Mouse (Mus musculus) ES-E14 (cell line): ENCODE results near the gene Shoc2. TPM values are rescaled to one million over a fixed set of nuclear protein-coding genes. Genes with fewer than 3 reads are reported as not detected.

Experiments used
- DNase-seq: peaks from one replicate; pipeline ENCODE4 v3.0.0-alpha.2; 2013; ENCODE audit warnings: low read depth, low spot score
- H3K27ac ChIP-seq: 2 replicates; pipeline ENCODE4 v1.5.1; 2012; ENCODE audit warnings: low read depth, mild to moderate bottlenecking, low read length, moderate library complexity, mixed read lengths; ENCODE audit not compliant: poor library complexity, insufficient read depth, severe bottlenecking
- H3K36me3 ChIP-seq: 2 replicates; pipeline ENCODE4 v1.6.1; 2012; ENCODE audit warnings: mild to moderate bottlenecking, low read length, moderate library complexity, mixed read lengths; ENCODE audit not compliant: control insufficient read depth, poor library complexity, insufficient read depth, severe bottlenecking
- H3K4me1 ChIP-seq, 2 experiments: fragments of 150-350 bp in 1 of 2; sonication (generic) in 1 of 2; 2 replicates each; pipeline ENCODE4 v1.6.1; 2012; ENCODE audit warnings: low read length in 2 of 2, mild to moderate bottlenecking in 1 of 2, mixed read lengths in 1 of 2; ENCODE audit not compliant: control insufficient read depth in 2 of 2, insufficient read depth in 2 of 2, poor library complexity in 1 of 2
- H3K4me3 ChIP-seq, 2 experiments: fragments of 150-350 bp in 1 of 2; sonication (generic) in 1 of 2; 2 replicates each; pipeline ENCODE4 v1.5.1; 2012; ENCODE audit warnings: low read length in 2 of 2, low read depth in 1 of 2, mild to moderate bottlenecking in 1 of 2, mixed read lengths in 1 of 2; ENCODE audit not compliant: insufficient read depth in 1 of 2, poor library complexity in 1 of 2, severe bottlenecking in 1 of 2
- H3K9ac ChIP-seq: 2 replicates; pipeline ENCODE4 v1.6.1; 2012; ENCODE audit warnings: low read depth, mild to moderate bottlenecking, low read length, mixed read lengths; ENCODE audit not compliant: poor library complexity, insufficient read depth, severe bottlenecking
- H3K9me3 ChIP-seq: fragments of 150-350 bp; sonication (generic); 2 replicates; pipeline ENCODE4 v1.6.1; 2012; ENCODE audit warnings: low read depth, mild to moderate bottlenecking, low read length; ENCODE audit not compliant: control insufficient read depth, insufficient read depth
- CHD2 ChIP-seq: IDR thresholded peaks from 2 replicates; pipeline ENCODE4 v1.6.1; 2014; ENCODE audit warnings: mild to moderate bottlenecking, low read depth, low read length, inconsistent platforms
- HCFC1 ChIP-seq: IDR thresholded peaks from 2 replicates; pipeline ENCODE4 v1.6.1; 2012; ENCODE audit warnings: low read length, inconsistent platforms, borderline replicate concordance; ENCODE audit not compliant: insufficient read depth
- MAFK ChIP-seq: IDR thresholded peaks from 2 replicates; pipeline ENCODE4 v1.6.1; 2014; ENCODE audit warnings: mild to moderate bottlenecking, low read depth, low read length, inconsistent platforms; ENCODE audit not compliant: insufficient read depth
- ZC3H11A ChIP-seq: IDR thresholded peaks from 2 replicates; pipeline ENCODE4 v1.6.1; 2012; ENCODE audit warnings: low read depth, mild to moderate bottlenecking, inconsistent platforms, low read length, borderline replicate concordance
- ZNF384 ChIP-seq: IDR thresholded peaks from 2 replicates; pipeline ENCODE4 v1.6.1; 2012; ENCODE audit warnings: low read depth, low read length, inconsistent platforms
- in situ Hi-C, 2 experiments: fragments of 600-800 bp; cut with MboI; formaldehyde crosslinking; loops; one replicate each; pipeline ENCODE4 v1.15.1; 2025; ENCODE audit warnings: low sequenced_read_pairs in 2 of 2, inconsistent platforms in 1 of 2; ENCODE audit not compliant: unreplicated experiment in 2 of 2
- total RNA-seq: library from RNA; depleted of rRNA; stranded (reverse); fragments of 300-350 nt; gene quantifications from 2 replicates; pipeline ENCODE4 v1.2.3, GENCODE M21; 2012

The Shoc2 gene
- total RNA-seq, 1 experiment: 26.6 TPM

GRCm38 (mm10) chr19:54043851-54044250, 99.7 kb downstream of the Shoc2 start, which contains the start of gene Adra2a:
Adra2a (plus strand) TSS chr19:54044151.
- Histone ChIP-seq H3K9me3 (no peaks in the 10 kb centered on the region), H3K36me3 (no peaks in the 10 kb centered on the region), H3K9ac (peak within 1 kb of the TSS; percentile 15), H3K27ac (no peak within 1 kb of the TSS), H3K4me3 (peak within 1 kb of the TSS; percentile 56 to 74), H3K4me1 (peaks cover 0 to 10% of the 10 kb centered on the region in 2 experiments; a peak in 2 of 4 replicates)
- in situ Hi-C loops: loop anchor here in 1 of 2 experiments (25.0 kb wide), 1 partner anchor 1018 kb away; no protein-coding TSS in a partner anchor
- DNase-seq: no peak
- TF ChIP-seq MAFK (no peak), ZNF384 (no peak), ZC3H11A (no peak), CHD2 (no peak), HCFC1 (no peak)

DNA sequence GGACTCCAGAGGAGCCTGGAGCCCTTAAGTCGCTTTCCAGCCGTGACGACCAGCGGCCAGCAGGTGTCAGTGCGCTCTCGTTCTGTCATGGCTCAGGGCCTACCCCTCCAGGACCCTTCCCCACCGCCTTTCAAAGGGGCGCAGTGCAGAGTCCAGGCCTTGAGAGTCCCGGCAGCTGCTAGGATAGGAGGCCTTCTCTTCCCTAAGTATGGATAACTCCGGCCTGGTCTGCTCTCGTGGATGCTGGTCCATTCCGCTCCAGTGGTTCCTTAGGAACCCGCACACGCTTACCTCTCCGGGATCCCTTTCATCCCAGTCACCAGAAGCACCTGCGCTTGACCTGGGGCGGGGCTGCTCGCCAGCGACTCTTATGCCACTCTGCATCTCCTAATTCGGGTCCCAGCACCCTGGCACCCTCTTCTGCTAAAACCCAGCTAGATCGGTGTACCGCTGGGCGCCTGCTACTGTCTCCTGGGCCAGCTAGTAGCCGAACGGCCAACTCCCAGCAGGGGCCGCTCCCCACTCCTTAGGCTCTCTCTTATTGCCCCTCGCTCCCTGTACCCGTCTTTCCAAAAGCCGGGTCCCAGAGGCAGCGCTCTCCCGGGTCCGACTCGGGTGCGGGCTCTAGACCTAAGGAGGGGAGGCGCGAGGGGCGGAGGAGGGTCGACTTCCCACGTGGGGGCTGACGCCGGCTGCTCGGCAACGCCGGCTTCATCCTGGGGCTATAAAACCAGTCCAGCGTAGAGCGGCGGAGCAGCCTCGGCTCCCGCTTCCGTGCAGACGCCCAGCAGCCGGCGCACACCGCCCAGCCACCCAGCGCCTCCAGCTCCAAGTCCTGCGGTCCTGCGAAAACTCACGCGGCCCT, 100.6 kb downstream of the Shoc2 start:
- Histone ChIP-seq H3K27ac (no peak overlapping the region), H3K4me1 (peaks cover 0 to 10% of the 10 kb centered on the region in 2 experiments; a peak in 2 of 4 replicates), H3K9me3 (no peaks in the 10 kb centered on the region), H3K4me3 (peak overlapping the region; percentile 56 to 74), H3K36me3 (no peaks in the 10 kb centered on the region), H3K9ac (peak overlapping the region; percentile 15)
- peak; percentile 60 for DNase-seq
- in situ Hi-C loops: loop anchor here in 1 of 2 experiments (25.0 kb wide), 1 partner anchor 1018 kb away; no protein-coding TSS in a partner anchor
- TF ChIP-seq ZC3H11A (peak; percentile 70; the same call in 1 of the 2 replicates), CHD2 (no peak), HCFC1 (no peak)

DNA sequence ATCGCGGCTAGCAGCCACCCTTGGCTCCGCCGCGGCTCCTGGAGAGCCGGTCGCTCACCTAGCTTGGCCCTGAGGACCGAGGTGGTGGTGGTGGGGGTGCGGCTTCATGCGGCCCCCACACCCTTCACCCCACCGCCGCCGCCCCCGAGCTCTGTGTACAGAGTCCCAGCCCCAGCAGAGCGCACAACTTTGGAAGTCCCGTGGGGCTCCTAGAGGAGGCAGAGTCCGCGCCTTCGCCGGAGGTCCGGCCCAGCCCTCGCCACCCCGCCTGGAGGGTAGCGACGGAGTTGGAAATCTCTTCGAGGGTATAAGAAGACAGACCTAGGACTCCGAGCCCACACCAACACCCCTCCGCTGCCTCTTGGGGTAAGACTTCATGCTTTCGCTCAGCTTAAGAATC, 101.3 kb downstream of the Shoc2 start:
- Histone ChIP-seq H3K4me1 (peaks cover 0 to 10% of the 10 kb centered on the region in 2 experiments; a peak in 2 of 4 replicates), H3K27ac (no peak overlapping the region), H3K9me3 (no peaks in the 10 kb centered on the region), H3K9ac (peak overlapping the region; percentile 15; the same call in 1 of the 2 replicates), H3K4me3 (peak overlapping the region; percentile 56 to 74), H3K36me3 (no peaks in the 10 kb centered on the region)
- in situ Hi-C loops: loop anchor here in 1 of 2 experiments (25.0 kb wide), 1 partner anchor 1017 kb away; no protein-coding TSS in a partner anchor
- TF ChIP-seq ZNF384 (no peak), HCFC1 (no peak), MAFK (no peak), ZC3H11A (no peak), CHD2 (no peak)
- DNase-seq: no peak

- H3K4me1 ChIP-seq: peaks cover 0 to 8% of the 10 kb centered on the region in 2 experiments; a peak in 2 of 4 replicates
- no peak for DNase-seq
- H3K27ac ChIP-seq: no peak overlapping the region
- TF ChIP-seq MAFK: no peak
- no peak for TF ChIP-seq HCFC1
- no peak for TF ChIP-seq ZNF384
- TF ChIP-seq ZC3H11A: no peak
- peak overlapping the region; percentile 46 to 74; a peak in 3 of 4 replicates for H3K4me3 ChIP-seq
- H3K9ac ChIP-seq: peak overlapping the region; percentile 20; the same call in 1 of the 2 replicates
- in situ Hi-C loops: loop anchor here in 1 of 2 experiments (25.0 kb wide), 1 partner anchor 1016 kb away; no protein-coding TSS in a partner anchor
- H3K36me3 ChIP-seq: no peaks in the 10 kb centered on the region
- H3K9me3 ChIP-seq: no peaks in the 10 kb centered on the region
Observed at GRCm38 (mm10) chr19:54045931-54046683, 102.0 kb downstream of the Shoc2 start.
